Mouse (Mus musculus): ENCODE data around the gene Bicra.

Bicra gene

DNA sequence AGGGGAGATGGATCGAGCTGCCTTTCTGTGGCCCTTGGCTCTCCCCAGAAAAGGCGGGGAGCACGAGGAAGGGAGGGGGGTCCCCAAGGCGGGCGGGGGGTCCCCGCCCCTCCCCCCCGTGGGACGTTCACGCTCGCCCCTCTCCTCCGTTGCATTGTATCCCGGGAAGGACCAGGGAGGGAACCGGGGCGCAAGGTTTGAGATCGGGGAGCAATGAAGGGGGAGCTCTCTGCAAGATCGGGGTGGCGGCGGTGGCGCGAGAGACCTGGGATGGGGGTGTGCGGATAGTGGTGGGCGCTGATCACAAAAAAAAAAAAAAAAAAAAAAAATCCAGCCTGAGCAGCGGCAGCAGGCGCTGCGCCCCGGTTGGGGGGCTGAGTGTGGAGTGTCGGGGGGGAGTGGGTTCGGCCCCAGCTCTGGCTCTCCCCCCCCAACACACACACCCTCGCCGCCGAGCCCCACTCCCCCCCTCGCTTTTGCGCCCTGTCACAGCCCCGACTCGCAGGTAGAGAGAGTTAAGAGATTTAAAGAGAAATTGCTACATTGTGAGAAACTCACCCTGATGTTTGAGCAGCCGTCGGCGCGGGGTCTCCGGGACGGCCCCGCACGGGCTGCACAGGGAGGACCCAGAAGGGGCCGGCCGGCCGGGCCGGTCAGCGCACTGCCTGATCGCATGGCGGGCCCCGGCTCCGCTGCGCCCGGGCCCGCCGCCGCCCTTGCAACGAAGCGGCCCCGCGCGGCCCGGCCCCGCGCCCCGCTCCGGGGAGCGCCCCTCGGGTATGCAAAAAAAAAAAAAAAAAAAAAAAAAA is at the start of gene Bicra:
Gene Bicra, minus strand, starts transcription at position 584 of the 809 bp plus-strand sequence.
- peak; percentile 62 to 71 for DNase-seq (ENCODE audit: low spot score in 2 of 2)

DNA sequence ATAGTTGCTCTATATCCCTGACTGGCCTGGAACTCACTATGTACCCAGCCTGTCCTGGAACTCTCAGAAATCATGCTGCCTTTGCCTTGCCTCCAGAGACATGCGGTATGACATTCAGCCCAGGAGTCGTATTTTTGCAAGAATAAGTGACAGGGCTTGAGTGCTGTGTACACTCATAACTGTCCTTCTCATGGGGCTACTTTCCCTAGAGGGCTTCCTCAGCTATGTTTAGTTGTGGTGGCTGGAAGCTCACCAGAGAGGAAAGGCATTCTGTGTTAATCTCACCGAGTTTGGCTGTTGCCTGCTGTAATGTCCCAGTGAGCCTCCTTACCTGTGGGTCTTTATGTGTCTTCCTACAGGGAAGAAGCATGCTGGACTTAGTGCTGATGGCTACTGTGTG is 46.9 kb upstream of the Bicra start:
- DNase-seq (ENCODE audit: low spot score in 2 of 2), result no peak

- no peak for DNase-seq (ENCODE audit: low spot score in 2 of 2)
These were observed 39.9 kb upstream of the Bicra start for GRCm38 (mm10) chr7:16087587-16087986.

DNA sequence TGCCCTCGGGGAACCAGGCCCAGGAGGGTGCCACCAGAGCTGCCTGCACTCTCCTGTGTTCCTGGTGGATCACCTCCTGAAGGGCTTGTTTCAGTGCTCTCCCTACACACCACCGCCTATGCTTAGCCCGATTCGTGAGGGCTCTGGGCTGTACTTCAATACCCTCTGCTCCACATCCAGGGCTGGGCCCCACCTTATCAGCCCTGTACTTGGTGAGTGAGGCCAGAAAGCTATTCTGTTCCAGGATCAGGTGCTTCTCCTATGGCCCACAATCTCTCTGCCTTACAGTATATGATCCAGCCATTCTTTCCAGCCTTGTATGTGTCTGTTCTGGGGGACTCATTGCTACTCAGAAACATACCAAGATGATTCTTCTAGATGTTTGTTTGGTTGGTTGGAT is 35.6 kb upstream of the Bicra start:
- DNase-seq (ENCODE audit: low spot score in 2 of 2), result no peak

DNA sequence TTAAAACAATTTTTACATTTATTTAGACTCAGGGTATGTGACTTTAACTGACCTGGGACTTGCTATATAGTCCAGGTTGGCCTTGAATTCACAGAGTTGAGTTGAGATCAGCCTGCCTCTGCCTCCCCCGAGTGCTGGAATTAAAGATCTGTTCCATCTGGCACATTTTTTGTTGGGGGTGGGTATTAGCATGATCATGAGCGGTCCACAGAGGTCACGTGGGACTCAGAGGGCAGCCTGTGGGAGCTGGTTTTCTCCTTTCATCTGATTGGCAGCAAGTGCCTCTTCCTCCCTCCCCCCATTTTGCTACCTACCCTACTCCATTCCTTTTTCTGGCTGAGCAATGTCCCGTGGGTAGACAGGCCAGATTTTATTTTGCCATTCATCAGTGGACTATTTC is 32.9 kb upstream of the Bicra start:
- DNase-seq (ENCODE audit: low spot score in 2 of 2), result no peak

- DNase-seq (ENCODE audit: low spot score in 2 of 2), result no peak
These were observed 32.2 kb upstream of the Bicra start for GRCm38 (mm10) chr7:16079947-16080346.

DNA sequence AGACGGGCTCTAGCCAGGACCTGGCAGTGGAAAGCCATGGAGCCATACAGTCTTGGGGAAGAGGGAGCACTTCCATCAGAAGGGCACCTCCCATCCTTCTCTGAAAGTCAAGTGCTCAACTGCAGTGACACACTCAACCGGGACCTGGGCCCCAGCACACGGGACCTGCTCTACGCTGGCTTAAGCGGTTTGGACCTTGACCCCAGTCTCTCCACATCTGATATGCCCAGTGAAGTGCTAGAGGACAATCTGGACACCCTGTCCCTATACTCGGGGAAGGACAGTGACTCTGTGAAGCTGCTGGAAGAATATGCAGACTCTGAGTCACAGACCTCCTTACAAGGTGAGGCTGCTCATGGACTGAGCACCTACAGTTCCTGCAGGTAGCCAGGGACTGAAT is 24.2 kb upstream of the Bicra start:
- no peak for DNase-seq (ENCODE audit: low spot score in 2 of 2)

- DNase-seq (ENCODE audit: low spot score in 2 of 2), result no peak
These were observed 23.1 kb upstream of the Bicra start for GRCm38 (mm10) chr7:16070846-16071245.

DNA sequence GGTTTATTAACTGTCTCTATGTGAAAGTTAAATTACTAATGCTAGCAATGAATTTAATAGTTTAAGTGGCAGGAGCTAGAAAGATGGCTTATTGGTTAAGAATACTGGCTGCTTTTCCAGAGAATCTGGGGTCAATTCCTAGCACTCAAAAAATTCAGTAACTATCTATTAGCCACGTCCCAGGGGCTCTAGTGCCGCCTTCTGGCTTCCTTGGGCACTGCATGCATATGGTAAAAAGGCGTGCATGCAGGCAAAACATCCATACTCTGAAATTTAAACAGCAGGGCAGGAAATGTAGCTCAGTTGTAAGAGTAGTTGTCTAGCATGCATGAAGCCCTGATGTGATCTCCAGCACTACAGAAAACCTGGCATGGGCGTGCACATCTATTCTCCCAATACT is 15.8 kb upstream of the Bicra start:
- DNase-seq (ENCODE audit: low spot score in 2 of 2), result no peak

GRCm38 (mm10) chr7:16062099-16062420 is 14.3 kb upstream of the Bicra start:
- no peak for DNase-seq (ENCODE audit: low spot score in 2 of 2)

DNA sequence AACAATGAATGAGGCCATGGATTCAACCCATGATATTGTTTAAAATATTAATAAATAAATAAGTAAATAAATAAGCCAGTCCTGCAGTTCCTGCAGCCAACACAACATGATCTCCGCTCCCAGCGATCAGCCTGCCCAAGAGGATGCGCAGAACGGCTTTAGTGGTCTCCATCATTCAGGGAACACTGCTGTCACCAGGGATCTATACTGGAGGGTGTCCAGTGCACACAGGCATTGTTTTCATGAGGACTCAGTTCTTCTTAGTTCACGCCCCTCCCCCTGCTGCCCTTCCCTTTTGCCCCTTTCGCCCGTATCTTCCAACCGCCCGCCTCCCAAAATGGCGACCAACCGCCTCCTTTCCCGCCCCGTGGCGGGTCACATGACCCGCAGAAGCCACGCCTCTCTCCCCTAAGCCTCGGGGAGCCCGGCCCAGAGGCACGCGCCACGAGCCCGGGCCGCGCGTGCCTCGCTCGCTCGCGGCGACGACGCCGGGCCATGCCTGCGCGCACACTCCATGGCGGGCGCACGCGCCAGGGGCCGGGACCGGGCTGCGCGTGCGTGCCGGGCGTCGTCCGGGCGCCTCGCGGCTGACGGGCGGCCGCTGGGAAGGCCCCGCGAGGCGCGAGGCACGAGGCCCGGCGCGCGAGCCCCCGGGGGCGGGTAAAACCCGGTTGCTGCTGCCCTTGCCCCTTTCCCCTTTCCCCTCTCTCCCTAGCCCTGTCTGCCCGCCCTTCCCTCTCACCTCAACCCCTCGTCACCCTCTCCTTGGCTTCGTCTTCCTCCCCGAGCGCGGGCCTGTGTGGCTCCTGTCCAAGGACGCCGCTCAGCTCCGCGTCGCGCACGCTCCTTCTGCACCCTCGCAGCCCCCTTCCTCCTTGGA is 13.7 kb upstream of the Bicra start, which contains the start of gene Zfp541:
Gene Zfp541, plus strand, starts transcription at position 596 of the 880 bp plus-strand sequence.
- DNase-seq (ENCODE audit: low spot score in 2 of 2), result no peak

GRCm38 (mm10) chr7:16057136-16057534 is 9.4 kb upstream of the Bicra start:
- no peak for DNase-seq (ENCODE audit: low spot score in 2 of 2)

DNA sequence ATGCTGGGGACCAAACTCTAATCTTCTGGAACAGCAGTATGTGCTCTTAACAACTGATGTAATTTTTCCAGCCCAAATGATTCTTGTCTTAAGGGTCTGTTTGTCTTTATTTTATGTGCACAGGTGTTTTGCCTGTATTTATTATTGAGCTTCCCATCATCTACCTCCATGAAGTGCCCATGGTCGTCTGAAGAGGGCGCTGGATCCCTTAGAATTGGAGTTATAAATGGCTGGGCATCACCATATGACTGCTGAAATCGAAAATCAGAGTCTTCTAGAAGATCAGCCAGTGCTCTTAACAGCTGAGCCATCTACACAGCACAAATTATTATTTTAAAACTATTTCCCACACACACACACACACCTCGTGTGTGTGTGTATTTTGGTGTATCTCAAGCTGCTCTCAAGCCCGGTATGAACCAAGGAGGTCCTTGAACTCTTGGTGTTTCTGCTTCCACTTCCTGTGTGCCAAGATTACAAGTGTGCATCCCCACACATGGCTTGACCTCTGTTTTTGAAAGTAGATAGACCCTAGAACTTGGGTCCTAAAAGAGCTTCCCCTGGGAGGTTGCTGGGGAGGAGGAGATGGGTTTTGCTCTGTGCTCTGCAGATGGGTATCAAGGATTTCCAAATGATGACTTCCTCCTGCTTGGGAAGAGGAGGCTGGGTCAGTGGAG is 8.9 kb upstream of the Bicra start:
- DNase-seq (ENCODE audit: low spot score in 2 of 2), result peak in 1 of 2 experiments; percentile 42

GRCm38 (mm10) chr7:16055665-16056064 is 7.9 kb upstream of the Bicra start:
- DNase-seq (ENCODE audit: low spot score in 2 of 2), result no peak

DNA sequence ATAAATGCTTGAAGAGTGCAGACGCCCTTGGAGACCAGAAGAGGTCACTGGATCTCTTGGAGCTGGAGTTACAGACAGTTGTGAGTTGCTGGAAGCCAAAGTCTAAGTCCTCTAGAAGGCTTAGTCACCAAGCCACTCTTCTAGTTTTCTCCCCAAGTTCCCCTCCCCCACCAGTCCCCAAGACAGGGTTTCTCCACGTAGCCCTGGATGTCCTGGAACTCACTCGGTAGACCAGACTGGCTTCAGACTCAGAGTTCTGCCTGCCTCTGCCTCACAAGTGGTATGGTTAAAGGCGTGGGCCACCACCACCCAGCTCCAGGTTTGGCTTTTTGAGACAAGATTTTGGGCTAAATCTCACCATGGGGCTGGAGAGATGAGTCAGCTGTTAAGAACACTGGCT is 7.2 kb upstream of the Bicra start:
- no peak for DNase-seq (ENCODE audit: low spot score in 2 of 2)

DNA sequence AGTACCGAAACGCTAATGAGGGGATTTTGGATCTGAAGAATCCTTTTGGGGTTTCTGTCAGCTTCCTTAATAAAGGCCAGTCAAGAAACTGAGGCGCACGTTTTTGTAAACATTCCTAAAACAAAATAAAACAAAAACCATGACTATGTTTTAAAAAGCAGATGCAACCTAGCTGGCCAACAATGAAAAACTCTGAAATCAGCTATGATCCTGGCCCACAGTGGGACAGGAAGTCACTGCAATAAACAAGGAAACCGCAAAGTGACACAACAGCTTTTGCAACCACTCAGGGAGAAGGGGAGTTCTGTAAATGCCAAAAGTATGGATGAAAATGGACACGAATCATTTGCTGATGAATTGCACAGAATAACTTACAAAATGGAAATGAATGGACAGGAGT is 5.4 kb upstream of the Bicra start:
- DNase-seq (ENCODE audit: low spot score in 2 of 2), result no peak

GRCm38 (mm10) chr7:16052684-16053083 is 5.0 kb upstream of the Bicra start:
- DNase-seq (ENCODE audit: low spot score in 2 of 2), result peak; percentile 75 to 80

GRCm38 (mm10) chr7:16051883-16052595 is 4.3 kb upstream of the Bicra start:
- DNase-seq (ENCODE audit: low spot score in 2 of 2), result peak; percentile 55 to 66

DNA sequence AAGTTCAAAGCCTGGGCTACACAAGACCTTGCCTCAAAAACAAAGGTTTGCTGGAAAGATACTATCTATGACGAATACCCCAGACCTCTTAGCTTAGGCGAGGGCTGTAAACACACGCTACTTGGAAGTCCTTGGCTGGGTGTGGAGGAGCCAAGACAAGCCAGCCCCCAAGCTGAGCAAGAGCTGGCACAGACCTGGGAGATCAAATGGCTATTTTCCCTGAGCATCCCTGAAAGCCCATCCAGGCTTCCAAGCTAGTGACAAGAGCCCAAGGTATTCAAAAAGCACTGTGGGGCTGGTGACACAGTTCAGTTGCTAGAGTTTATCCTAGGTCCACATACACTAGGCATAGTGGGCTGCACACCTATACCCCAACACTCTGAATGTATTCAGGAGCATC is 2.9 kb upstream of the Bicra start:
- DNase-seq (ENCODE audit: low spot score in 2 of 2), result no peak

- DNase-seq (ENCODE audit: low spot score in 2 of 2), result no peak
These were observed 1.8 kb upstream of the Bicra start for GRCm38 (mm10) chr7:16049576-16049915.

DNA sequence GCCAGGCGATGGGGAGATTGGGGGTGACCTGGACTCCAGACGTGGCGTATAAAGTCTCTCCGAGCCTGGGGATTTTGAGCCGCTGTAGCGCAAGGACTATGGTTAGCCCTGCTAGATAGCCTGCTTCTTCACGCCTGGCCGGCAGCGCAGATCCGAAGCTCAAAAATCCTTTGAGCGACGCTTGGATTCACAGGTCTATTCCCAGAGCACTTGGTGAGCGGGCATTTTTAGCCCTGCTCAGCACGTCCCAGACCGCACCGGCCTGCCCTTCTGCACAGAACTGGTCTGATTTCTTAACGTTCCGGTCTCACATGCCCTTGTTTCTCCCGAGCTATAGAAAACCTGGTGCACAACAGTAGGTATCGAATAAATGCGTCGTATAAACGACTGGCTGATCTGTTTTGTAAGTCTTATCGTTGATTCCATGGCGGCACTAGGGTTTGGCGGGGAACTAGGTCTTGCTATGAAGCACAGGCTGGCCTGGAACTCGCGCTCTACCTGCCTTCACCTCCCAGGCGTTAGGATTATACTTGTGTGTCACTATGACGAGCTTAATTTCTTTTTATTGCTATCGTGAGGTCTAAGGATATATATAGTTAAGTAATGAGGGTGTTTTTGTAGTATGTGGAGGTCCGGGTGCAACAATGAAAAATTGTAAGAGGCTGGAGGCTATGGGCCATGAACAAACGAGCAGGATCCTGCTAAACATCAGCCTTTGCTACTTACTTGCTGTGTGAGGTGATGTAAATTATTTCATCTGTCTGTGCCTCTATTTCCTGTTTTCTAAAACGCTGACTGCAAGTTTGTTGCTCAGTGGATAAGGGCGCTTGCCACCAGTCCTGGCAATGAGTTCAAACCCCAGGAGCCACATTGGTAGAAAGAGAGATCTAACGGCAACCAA is 1.2 kb upstream of the Bicra start:
- peak in 1 of 2 experiments; percentile 20 for DNase-seq (ENCODE audit: low spot score in 2 of 2)
